Mouse (Mus musculus) spleen, adult 2 months (tissue): ENCODE measurements around the gene Gm28230.

Experiments used
- CTCF ChIP-seq: fragments of 200-500 bp; IDR thresholded peaks from 2 replicates; pipeline ENCODE4 v1.5.1; 2011; ENCODE audit warnings: mild to moderate bottlenecking, inconsistent platforms; ENCODE audit not compliant: insufficient read depth, insufficient read length, insufficient replicate concordance; ENCODE audit errors: extremely low read depth
- POLR2A ChIP-seq: fragments of 200-500 bp; IDR thresholded peaks from 2 replicates; pipeline ENCODE4 v1.6.1; 2011; ENCODE audit warnings: low read depth, low read length, inconsistent platforms

DNA sequence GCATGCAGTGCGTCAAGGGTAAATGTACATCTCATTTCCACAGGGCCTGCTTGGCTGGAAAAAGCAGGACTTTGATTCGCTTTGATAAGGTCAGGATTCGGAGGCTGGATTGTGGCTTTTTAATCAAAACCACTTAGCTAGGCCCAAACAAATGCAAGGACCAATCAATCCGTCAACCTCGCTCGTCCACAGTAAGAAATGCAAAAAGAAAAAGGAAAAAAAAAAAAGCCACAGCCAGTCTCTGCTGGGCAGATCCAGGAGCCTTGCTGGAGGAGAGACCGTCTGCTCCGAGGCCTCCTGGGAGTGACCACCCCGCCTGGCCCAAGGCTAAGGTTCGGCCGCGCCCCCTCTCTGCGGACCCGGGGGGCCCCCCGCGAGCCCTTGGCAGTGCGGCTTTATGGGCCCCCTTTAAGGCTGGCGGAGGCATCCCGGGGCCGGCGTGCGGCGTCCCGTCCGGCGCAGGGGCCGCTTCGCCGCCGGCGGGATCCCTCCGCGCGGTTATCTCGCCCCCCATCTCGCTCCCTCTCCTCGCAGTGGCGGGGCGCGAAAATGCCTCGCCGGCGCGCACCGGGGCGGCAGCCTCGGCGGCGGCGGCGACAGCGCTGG, 22.0 kb upstream of the Gm28230 start, which contains the start of gene Hoxd8:
- TF ChIP-seq CTCF, result no peak
- TF ChIP-seq POLR2A, result no peak
